Mouse (Mus musculus): ENCODE measurements around the gene Smim11. TPM values are rescaled to one million over a fixed set of nuclear protein-coding genes. Genes with fewer than 3 reads are reported as not detected.

The Smim11 gene
- total RNA-seq, 2 experiments from 2014 or later, result 13.4 to 15.3 TPM

DNA sequence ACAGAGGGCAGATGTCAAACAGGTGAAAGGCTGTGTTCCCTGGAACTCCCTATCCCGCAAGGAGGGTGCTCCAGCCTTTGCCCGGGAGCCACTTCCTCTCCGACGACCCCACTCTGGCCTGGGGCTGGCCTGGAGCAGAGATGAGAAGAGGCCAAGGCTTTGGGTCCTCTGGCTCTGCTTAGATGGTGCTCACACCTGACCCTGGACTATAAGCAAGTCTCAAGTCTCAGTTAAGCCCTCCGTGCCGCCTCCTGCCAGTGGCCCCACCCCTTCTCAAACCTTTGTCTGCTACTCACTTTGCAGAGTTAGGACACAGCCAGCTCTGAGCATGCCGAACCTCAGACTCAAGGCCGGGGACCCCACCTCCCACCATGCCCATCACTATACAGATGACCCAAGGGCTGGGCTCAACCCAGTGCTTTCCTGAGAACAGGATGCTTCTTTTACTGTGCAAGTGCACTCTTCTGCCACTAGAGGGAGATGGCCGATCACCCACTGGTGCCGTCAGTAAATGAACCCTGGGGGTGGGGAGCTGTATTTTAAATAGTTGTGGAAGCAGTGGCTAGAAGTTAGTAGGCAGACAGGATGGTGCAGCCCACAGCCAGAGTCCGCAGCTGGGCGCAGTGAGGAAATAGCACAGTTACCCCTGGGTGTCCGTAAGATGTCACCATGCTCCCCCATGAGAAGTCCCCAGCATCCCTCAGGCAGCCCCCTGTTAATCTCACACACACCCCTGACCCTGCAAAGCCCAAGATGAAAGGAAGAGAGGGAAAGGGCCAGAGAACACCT lies 13.1 kb downstream of the Smim11 start:
- intact Hi-C loops (cut with DNase I), result loop anchor here (5.0 kb wide), 1 partner anchor 143 kb away; no protein-coding TSS in a partner anchor
- peak; percentile 52 to 84 for DNase-seq (ENCODE audit: low spot score in 2 of 2)

GRCm38 (mm10) chr16:92316049-92316738 lies 15.1 kb downstream of the Smim11 start:
- intact Hi-C loops (cut with DNase I), result loop anchor here (5.0 kb wide), 1 partner anchor 1226 kb away; no protein-coding TSS in a partner anchor
- DNase-seq (ENCODE audit: low spot score in 2 of 2), result peak in 1 of 2 experiments; percentile 29

- DNase-seq (ENCODE audit: low spot score in 2 of 2), result peak; percentile 58 to 69
- intact Hi-C loops (cut with DNase I), result loop anchor here (2.0 to 5.0 kb wide), 2 partner anchors 15 to 1223 kb away; no protein-coding TSS in a partner anchor
These were observed 18.4 kb downstream of the Smim11 start for GRCm38 (mm10) chr16:92319353-92320109.

GRCm38 (mm10) chr16:92320361-92320760 lies 19.3 kb downstream of the Smim11 start:
- DNase-seq (ENCODE audit: low spot score in 2 of 2), result no peak
- intact Hi-C loops (cut with DNase I), result no loop called here

DNA sequence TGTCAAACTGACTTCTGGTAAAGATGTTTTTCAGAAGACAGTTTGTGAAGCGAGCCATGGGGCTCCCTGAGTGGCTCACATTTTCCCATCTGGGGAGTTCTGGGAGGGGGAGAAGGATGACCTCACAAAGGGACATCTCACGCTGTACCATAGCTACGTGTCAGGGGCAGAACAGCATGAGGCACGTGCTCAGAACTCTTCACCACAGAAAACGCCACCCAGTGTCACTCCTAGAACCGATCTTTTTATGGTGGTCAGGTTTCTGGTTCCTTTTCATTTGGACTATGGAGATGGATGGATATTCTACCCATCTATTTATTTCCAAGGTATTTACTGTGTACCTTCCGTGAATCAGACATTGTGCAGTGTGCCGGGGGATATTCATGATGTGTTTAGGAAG lies 20.3 kb downstream of the Smim11 start, which contains the start of gene Fam243:
TSS of gene Fam243 (minus strand) at position 101 of the 400 bp plus-strand sequence.
- DNase-seq (ENCODE audit: low spot score in 2 of 2), result no peak
- intact Hi-C loops (cut with DNase I), result no loop called here

DNA sequence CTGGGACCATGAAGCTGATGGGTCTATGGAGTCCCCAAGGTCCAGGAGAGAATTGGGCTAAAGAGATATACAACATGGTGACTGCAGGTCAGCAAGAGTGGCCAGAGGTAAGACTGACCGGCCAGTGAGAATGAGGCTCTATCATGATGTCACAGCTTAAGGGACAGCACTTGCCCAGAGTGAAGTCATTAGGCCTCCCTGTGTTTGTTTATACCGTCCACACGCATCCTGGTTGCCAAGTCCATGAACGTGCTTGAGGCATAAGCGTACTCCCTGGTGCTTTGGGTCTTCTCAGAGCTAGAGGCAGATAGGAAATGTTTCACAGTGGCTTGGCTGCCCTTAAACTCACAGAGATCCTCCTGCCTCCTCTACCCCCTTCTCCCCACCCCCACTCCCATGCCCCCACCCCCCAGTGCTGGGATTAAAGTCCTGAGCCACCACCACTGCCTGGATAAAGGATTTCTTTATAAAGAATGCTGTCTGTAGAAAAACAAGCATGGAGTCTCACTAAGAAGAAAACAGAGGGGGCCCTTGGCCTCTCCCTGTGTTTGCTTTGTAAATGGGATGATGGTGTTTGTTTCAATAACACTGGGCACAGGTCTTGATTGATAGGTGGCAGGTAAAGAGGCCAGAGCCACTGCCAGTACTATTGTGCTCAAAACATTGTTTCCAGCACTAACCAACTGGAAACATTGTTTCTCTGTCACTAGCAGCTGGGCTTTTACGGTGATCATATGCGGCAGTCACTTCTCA lies 23.4 kb downstream of the Smim11 start:
- intact Hi-C loops (cut with DNase I), result no loop called here

GRCm38 (mm10) chr16:92325062-92325406 lies 23.9 kb downstream of the Smim11 start:
- intact Hi-C loops (cut with DNase I), result no loop called here
- no peak for DNase-seq (ENCODE audit: low spot score in 2 of 2)

More for the DNA sequence above, 23.4 kb downstream of the Smim11 start:
- no peak for DNase-seq (ENCODE audit: low spot score in 2 of 2)

DNA sequence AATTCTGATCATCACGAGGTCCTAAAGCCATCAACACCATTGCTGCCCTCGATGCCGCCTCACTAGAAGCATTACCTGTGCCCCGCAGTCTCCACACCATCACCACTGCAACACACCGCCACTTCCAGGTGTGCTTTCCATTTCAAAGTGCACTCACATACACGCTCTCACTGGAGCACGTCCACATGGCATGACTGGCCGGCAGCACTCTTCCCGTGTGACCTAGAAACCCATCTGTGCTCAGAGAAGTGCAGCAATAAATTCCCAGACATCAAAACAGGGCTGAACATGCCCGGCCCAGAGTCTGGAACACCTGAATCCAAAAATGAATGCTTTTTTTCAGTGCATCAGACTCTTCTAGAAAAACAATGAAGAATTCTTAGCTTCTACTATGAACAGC lies 26.8 kb downstream of the Smim11 start:
- no peak for DNase-seq (ENCODE audit: low spot score in 2 of 2)
- intact Hi-C loops (cut with DNase I), result no loop called here

DNA sequence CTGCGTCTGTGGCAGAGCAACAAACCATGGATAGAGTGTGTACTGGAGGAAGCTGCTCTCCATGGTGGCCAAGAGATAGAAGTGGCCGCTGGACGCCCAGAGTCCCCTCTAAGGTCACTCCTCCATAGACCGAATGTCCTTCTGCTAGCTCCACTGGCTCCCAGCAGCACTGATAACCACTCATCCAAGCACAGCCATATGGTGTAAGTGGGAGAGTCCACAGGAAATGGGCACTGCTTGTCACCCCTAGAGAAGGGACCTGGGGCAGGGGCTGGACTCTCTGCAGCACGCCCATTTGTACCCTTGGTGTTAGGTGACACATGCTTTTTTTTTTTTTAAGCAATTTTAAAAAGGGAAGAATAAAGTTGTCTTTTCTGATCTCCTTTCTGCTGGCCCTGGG lies 29.9 kb downstream of the Smim11 start:
- no peak for DNase-seq (ENCODE audit: low spot score in 2 of 2)
- intact Hi-C loops (cut with DNase I), result no loop called here

DNA sequence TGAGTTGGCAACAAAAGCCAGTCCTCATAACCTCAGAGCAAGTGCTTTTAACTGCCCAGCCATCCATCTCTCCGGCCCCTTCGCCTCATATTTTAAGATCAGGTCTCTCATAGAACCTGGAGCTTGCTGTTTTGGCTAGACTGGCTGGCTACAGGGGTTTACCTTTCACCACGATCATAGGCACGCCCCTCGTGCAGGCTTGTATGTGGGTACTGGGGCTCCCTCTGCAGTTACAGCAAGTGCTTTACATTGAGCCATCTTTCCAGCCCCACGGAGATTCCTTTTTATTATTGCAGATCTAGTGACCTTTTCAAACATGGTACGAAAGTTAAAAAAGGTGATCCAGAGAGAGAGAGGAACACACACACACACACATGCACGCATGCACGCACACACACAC lies 33.5 kb downstream of the Smim11 start:
- intact Hi-C loops (cut with DNase I), result loop anchor here (2.0 kb wide), 1 partner anchor 16 kb away; no protein-coding TSS in a partner anchor

DNA sequence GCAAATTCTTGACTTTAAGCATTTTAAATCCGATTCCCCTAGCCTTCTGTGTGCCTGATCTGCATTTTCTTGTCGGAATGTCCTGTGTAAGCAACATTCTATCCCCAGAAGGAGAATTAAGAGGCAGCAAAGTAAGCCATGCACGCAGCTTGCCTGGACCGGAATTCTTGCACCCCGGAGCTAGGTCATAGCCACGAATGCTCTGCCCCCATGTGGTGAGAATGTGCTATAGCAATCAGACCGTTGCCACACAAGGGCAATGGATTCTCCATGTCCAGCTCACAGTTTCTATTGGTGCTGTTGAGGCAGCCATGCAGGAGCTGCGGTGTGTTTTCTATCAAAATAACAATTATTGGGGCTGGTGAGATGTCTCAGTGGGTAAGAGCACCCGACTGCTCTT lies 35.2 kb downstream of the Smim11 start:
- intact Hi-C loops (cut with DNase I), result loop anchor here (5.0 kb wide), 1 partner anchor 141 kb away; no protein-coding TSS in a partner anchor
- peak; percentile 74 to 82 for DNase-seq (ENCODE audit: low spot score in 2 of 2)

More for the DNA sequence above, 33.5 kb downstream of the Smim11 start:
- no peak for DNase-seq (ENCODE audit: low spot score in 2 of 2)

DNA sequence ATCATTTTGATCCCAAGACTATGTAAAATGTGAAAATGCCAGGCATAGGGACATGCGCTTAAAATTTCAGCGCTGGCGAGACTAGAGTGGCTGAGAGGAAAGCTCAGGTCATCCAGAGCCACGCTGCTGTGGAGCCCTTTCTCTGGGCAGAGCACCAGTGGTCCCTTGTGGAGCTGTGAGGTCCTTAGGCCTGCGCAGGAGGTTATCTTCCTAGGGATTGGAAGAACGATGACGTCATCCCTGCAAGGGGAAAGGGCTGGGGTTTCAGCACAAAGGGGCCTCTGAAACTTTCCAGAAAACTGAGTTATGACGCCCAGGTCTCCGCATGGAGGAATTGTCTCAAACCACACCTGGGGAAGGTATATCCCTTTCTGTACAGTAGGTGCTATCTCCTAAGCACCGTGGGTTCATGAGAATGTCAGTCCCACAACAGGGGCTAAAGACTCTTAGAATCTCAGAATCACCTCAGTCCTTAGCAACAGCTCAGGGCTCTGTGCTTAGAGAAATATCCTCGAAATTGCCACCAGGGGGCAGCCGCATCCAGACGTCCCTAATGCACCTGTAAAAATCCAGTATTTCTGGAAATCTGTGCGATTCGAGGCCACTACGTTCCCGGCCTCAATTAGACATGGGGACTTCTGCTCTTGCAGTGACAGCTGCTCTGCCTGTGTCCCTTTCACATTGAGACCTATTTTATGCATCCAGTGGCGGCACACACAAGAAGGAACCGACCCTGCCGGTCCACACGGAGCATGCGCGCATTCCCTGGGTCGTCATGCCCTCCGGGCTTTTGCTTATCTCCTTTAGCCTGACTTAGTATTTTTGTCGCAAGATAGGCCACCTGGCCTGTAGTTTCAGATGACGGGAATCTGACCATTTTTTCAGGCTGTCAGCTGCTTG lies 39.8 kb downstream of the Smim11 start:
- peak; percentile 71 to 78 for DNase-seq (ENCODE audit: low spot score in 2 of 2)
- intact Hi-C loops (cut with DNase I), result loop anchor here (2.0 kb wide), 1 partner anchor 116 kb away; no protein-coding TSS in a partner anchor

GRCm38 (mm10) chr16:92345177-92345576 lies 44.1 kb downstream of the Smim11 start:
- intact Hi-C loops (cut with DNase I), result no loop called here
- no peak for DNase-seq (ENCODE audit: low spot score in 2 of 2)

- intact Hi-C loops (cut with DNase I), result no loop called here
- peak; percentile 16 to 53 for DNase-seq (ENCODE audit: low spot score in 2 of 2)
These were observed 45.3 kb downstream of the Smim11 start for GRCm38 (mm10) chr16:92346297-92346916.

GRCm38 (mm10) chr16:92348941-92349340 lies 47.9 kb downstream of the Smim11 start:
- intact Hi-C loops (cut with DNase I), result no loop called here
- DNase-seq (ENCODE audit: low spot score in 2 of 2), result no peak

- intact Hi-C loops (cut with DNase I), result no loop called here
These were observed 52.2 kb downstream of the Smim11 start for GRCm38 (mm10) chr16:92353295-92353694.

GRCm38 (mm10) chr16:92353897-92354296 lies 52.8 kb downstream of the Smim11 start:
- intact Hi-C loops (cut with DNase I), result no loop called here
- DNase-seq (ENCODE audit: low spot score in 2 of 2), result no peak

More at GRCm38 (mm10) chr16:92353295-92353694, 52.2 kb downstream of the Smim11 start:
- no peak for DNase-seq (ENCODE audit: low spot score in 2 of 2)

All from left cerebral cortex, postnatal 14 days (tissue).